Mouse (Mus musculus): ENCODE results near the gene Gmeb2.

GRCm38 (mm10) chr2:181212389-181213020 is 75.3 kb downstream of the Gmeb2 start:
- TF ChIP-seq POLR2A (IDR thresholded peaks at IDR 0.05; ENCODE audit: control insufficient read depth, extremely low read depth, insufficient read depth, low read length, poor library complexity) (no peak), CTCF (IDR thresholded peaks at IDR 0.05; ENCODE audit: borderline replicate concordance, control insufficient read depth, extremely low read depth, insufficient read depth, low read length, poor library complexity) (no peak)
